Mouse (Mus musculus) activated CD4-positive, CD25-positive, alpha-beta regulatory T cell, adult 4 months (primary cell): ENCODE measurements around the gene Ogdh. TPM values are rescaled to one million over a fixed set of nuclear protein-coding genes. Genes with fewer than 3 reads are reported as not detected.
"Not testable (repeated sequence)": the region's sequence is repeated elsewhere in the genome, so short reads cannot be mapped to it uniquely, and the experiment has no call there.

ENCODE experiments used
- ATAC-seq: one replicate; pipeline ENCODE4 v1.8.0; 2017
- polyA plus RNA-seq, 2 experiments: library from polyadenylated mRNA; unstranded; fragments of 100-300 nt; shearing (Covaris generic); gene quantifications; one replicate each; pipeline ENCODE4 v1.2.1; 2017

The Ogdh gene
- polyA plus RNA-seq, 2 experiments from 2014 or later = 121 to 141 TPM

GRCm38 (mm10) chr11:6367986-6368385 lies 76.6 kb downstream of the Ogdh start:
- ATAC-seq = not testable (repeated sequence)

- ATAC-seq = no peak
Observed at GRCm38 (mm10) chr11:6371376-6372155, 80.1 kb downstream of the Ogdh start.

GRCm38 (mm10) chr11:6372784-6373183 lies 81.4 kb downstream of the Ogdh start:
- ATAC-seq = no peak

DNA sequence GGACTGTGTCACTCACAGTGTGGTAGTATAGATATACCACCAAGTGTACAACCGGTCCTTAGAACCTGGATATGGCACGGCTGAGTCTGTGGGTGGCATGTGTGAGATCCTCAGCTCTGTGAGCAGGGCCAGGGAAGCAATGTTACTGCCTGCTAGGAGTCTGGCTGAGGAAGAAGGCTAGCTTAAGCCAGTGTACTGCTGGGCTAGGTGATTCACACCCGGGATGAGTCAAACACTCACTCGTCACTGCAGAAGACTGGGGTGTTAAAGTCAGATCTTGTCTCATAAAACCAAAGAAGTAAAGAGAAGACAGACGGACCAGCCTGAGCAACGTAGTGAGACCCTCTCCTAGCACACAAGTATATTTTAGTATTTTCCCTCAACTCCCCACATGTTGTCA lies 89.5 kb downstream of the Ogdh start:
- ATAC-seq = no peak

DNA sequence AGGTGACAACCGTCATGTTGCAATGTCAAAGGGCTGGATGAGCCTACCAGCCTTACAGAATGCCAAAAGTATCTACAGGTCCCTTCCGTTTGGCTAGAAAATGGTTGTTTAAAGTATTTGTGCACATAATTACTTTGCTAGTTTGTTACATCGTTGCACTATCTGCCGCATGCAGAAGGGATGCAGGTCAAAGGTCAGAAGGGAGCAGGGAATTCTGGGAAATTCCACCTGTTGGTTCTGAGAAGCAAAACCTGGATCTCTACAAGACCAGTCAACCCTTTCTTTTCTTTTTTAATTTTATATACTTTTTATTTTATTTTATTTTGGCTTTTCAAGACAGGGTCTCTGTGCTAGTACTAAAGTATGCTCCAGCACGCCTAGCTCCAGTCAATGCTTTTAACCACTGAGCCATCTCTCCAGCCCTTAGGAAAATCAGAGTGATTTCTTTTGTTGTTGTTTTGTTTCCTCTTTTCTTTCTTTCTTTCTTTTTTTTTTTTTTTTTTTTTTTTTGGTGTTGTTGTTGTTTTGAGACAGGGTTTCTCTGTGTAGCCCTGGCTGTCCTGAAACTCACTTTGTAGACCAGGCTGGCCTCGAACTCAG lies 96.8 kb downstream of the Ogdh start:
- no peak for ATAC-seq

DNA sequence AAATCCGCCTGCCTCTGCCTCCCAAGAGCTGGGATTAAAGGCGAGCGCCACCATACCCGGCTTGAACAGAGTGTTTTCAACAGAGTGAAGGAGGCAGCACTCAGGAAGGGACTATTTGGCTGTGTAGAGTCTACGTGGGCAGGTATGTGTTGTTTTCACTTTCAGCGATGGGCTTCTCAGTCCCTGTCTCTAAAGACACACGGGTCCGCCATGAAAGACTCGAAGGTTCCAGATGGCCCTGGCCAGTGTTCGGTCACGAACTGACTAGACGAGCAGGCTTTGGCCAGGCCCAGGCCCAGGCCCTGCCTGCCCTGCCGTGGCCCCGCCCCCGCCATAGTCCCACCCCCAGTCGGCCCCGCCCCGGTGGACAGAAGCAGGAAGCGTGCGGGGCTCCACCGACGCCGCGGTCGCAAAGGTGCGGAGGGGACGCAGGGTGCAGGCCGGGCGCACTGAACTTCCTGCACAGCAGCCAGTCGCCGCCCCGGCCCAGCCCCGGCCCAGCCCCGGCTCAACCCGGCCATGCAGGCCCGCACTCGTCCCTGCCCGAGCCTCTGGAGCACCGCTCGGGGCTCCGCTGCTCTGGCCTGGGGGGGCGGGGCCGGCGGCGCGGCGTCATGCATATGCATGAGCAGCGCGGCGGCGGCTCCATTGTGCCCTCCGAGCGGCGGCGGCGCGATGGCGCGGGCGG lies 97.4 kb downstream of the Ogdh start, which contains the start of gene Zmiz2:
TSS of gene Zmiz2 (plus strand) at position 349 of the 688 bp plus-strand sequence.
- ATAC-seq = peak; percentile 58

GRCm38 (mm10) chr11:6389483-6389921 lies 98.1 kb downstream of the Ogdh start:
- no peak for ATAC-seq

GRCm38 (mm10) chr11:6390376-6391053 lies 99.1 kb downstream of the Ogdh start:
- ATAC-seq = no peak

GRCm38 (mm10) chr11:6391516-6392276 lies 100.3 kb downstream of the Ogdh start:
- peak; percentile 69 for ATAC-seq

DNA sequence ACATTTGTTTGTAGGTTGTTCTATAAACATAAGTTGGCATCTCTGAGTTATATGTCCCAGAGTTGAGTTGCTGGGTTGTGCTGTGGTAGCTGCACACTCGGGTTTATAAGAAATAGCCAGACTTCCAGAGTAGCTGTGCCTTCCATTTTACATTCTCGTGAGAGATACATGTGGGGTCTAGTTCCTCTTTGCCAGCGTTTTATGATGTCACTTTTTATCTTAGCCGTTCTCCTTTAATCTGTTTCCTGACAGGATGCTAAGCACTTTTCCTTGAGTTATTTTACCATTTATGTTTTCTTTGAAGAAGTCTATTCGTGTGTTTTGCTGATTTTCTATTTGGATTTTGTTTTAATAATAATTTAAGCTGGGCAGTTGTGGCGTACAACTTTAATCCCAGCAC lies 101.4 kb downstream of the Ogdh start:
- ATAC-seq = no peak

DNA sequence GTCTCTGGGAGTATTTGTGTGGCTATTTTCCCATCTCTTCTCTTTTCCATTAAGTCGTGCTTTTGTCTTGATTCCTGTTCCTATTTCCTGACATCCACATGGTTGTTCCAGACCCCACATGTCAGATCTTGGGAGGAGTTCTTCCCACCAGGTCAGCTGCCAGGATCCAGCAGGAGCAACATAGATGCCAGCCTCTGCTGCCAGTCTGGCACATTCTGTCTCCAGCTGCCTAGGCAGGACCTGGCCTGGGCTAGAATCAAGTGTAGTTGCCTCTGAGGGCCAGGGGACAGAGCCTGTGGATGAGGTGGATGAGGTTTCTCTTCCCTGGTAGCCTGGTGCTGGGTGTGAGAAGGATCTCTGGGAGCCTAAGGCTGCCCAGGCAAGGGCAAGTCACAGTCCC lies 102.4 kb downstream of the Ogdh start:
- no peak for ATAC-seq

DNA sequence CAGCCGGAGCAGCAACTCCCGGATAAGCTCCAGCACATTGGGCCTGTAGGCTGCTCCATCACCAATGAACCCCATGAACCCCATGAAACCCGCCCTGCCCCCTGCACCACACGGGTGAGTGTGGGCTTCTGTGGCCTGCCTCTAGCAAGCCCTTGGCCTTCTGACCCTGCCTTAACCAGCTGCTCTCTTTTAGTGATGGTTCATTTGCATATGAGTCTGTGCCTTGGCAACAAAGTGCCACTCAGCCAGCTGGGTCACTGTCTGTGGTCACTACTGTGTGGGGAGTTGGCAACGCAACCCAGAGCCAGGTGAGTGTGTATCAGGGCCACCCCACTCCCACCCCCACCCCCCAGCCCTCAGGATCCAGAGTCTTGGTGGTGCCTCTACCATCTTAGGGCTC lies 104.1 kb downstream of the Ogdh start:
- ATAC-seq = no peak

- no peak for ATAC-seq
Observed at GRCm38 (mm10) chr11:6398141-6398540, 106.7 kb downstream of the Ogdh start.

DNA sequence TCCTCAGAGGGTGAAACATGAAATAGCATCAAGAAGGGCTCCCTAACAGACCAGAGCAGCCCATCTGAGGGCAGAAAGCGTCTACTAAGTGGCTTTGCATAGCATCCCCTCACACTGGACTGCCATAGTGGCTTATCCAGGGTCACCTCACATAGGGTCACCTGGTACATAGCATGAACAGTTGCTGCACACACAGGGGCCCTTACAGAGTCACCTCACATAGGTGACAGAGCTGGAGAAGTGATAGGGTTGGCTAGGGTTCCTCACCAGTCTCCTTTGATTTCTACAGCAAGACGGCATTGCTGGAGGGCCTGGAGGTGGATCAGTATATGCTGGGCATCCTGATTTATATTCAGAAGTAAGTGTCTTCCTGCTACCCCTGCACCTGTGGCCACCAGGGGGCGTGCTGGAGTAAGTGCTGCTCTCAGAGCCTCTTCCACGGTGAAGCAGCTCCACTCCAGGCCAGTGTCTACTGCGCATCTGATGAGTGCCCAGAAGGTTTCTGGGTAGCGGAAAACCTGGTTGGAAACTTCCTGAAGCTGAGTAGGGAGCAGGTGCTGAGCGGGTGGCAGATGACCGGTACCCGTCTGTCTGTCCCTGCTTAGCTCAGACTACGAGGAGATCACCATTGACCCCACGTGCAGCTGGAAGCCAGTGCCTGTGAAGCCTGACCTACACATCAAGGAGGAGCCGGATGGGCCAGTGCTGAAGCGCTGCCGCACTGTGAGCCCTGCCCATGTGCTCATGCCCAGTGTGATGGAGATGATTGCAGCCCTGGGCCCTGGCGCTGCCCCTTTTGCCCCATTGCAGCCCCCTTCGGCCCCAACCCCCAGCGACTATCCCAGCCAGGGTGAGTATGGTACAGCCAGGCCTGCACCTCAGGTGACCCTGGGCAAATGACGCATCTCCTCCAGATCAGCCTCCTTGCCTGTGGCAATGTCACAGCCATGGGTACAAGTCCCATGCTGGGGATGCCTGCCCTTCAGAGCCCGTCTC lies 111.4 kb downstream of the Ogdh start:
- peak; percentile 69 for ATAC-seq

GRCm38 (mm10) chr11:6403830-6404405 lies 112.5 kb downstream of the Ogdh start:
- no peak for ATAC-seq

GRCm38 (mm10) chr11:6404699-6405566 lies 113.5 kb downstream of the Ogdh start:
- no peak for ATAC-seq

DNA sequence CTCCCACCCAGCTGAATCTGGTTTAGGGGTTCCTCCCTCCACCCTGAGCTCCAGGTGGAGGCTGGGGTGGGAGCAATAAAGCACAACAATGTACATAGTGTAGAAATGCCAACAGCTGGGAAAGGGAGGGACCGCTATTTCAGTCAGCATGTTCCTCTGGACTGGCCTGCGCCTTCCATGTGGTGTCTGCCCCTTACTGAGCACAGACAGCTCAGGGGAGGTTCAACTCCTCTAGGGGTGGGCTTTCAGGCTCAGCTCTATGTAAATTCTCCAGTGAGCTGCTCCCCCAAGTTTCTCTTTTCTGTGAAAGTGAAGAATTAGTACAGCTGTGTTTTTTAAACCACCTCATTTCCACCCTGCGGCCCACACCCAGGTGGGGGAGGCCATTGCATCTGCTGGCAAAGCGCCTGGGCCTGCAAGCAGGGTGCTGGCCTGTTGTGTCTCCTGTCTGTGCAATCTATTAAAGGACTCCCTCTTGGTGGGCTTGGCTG lies 114.2 kb downstream of the Ogdh start:
- ATAC-seq = no peak
